Mouse (Mus musculus): ENCODE measurements around the gene Crlf1. TPM values are rescaled to one million over a fixed set of nuclear protein-coding genes. Genes with fewer than 3 reads are reported as not detected.

The Crlf1 gene
- polyA plus RNA-seq, 1 experiment from 2014 or later: 3.8 TPM

DNA sequence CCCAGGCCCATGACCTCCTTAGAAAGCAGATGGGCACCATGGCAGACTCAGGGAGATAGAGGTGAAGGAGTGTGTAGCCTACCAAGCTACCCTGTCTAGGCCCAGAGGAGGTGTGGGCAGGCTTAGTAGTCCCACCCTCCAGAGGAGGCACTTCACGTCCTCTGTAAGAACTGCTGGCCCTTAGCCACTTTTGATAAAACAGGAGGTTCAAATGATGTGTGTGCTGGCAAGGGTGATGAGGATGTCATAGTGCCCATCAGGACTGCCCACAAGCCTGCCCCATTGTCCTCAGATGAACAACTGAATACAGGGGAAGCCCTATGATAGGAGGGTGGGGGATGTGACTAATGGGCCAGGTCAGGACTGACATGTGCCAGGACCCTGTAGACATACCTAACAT, 59.9 kb downstream of the Crlf1 start:
- WGBS: 46% methylated on average over 1 of the region's 1 CpGs
- H3K9me3 ChIP-seq (ENCODE audit: control insufficient read depth, low read length): no peaks in the 10 kb centered on the region
- no peaks in the 10 kb centered on the region for H3K27me3 ChIP-seq (replicated peaks; ENCODE audit: control insufficient read depth, insufficient read depth, low read length)
- no peak overlapping the region for H3K9ac ChIP-seq (ENCODE audit: low read depth, low read length)
- no peak overlapping the region for H3K4me3 ChIP-seq (ENCODE audit: low read depth, low read length)
- no peak for ATAC-seq (replicated peaks; ENCODE audit: low FRiP score)
- DNase-seq (ENCODE audit: low spot score): no peak
- H3K4me2 ChIP-seq: no peak overlapping the region
- H3K27ac ChIP-seq (ENCODE audit: low read depth, low read length): no peak overlapping the region
- no peaks in the 10 kb centered on the region for H3K36me3 ChIP-seq (ENCODE audit: control insufficient read depth, insufficient read depth, low read length)
- H3K4me1 ChIP-seq (replicated peaks; ENCODE audit: control insufficient read depth, insufficient read depth, low read length): peaks cover 47% of the 10 kb centered on the region

Other genes starting within 250 kb of the Crlf1 start
- 33.9 and 37.9 TPM in 2 replicates for gene Homer3, start 210.3 kb upstream of the Crlf1 start, polyA plus RNA-seq (2014; fragmentation: Nextera tagmentation; extraction: Ambion mirVana)
- gene Ddx49, start 190.7 kb upstream of the Crlf1 start, polyA plus RNA-seq (2014; fragmentation: Nextera tagmentation; extraction: Ambion mirVana): 56.5 and 59.1 TPM in 2 replicates
- 281 and 298 TPM in 2 replicates for gene Cope, start 190.6 kb upstream of the Crlf1 start, polyA plus RNA-seq (2014; fragmentation: Nextera tagmentation; extraction: Ambion mirVana)
- gene Cers1, start 177.4 kb upstream of the Crlf1 start, polyA plus RNA-seq (2014; fragmentation: Nextera tagmentation; extraction: Ambion mirVana): 1.1 and 1.2 TPM in 2 replicates
- 1.6 and 2.6 TPM in 2 replicates for gene Gdf1, start 163.3 kb upstream of the Crlf1 start, polyA plus RNA-seq (2014; fragmentation: Nextera tagmentation; extraction: Ambion mirVana)
- 21.1 and 23.7 TPM in 2 replicates for gene Upf1, start 139.9 kb upstream of the Crlf1 start, polyA plus RNA-seq (2014; fragmentation: Nextera tagmentation; extraction: Ambion mirVana)
- 0.43 and 0.48 TPM in 2 replicates for gene Comp, start 119.6 kb upstream of the Crlf1 start, polyA plus RNA-seq (2014; fragmentation: Nextera tagmentation; extraction: Ambion mirVana)
- 11.3 and 13.1 TPM in 2 replicates for gene Crtc1, start 53.6 kb upstream of the Crlf1 start, polyA plus RNA-seq (2014; fragmentation: Nextera tagmentation; extraction: Ambion mirVana)
- 13.0 and 16.8 TPM in 2 replicates for gene Klhl26, start 16.2 kb upstream of the Crlf1 start, polyA plus RNA-seq (2014; fragmentation: Nextera tagmentation; extraction: Ambion mirVana)
- 0.87 and 1.1 TPM in 2 replicates for gene Tmem59l, start 5.8 kb upstream of the Crlf1 start, polyA plus RNA-seq (2014; fragmentation: Nextera tagmentation; extraction: Ambion mirVana)
- 113 and 120 TPM in 2 replicates for gene Rex1bd, start 13.6 kb downstream of the Crlf1 start, polyA plus RNA-seq (2014; fragmentation: Nextera tagmentation; extraction: Ambion mirVana)
- gene Uba52, start 17.6 kb downstream of the Crlf1 start, polyA plus RNA-seq (2014; fragmentation: Nextera tagmentation; extraction: Ambion mirVana): 1,024 and 1,077 TPM in 2 replicates
- 261 and 285 TPM in 2 replicates for gene Fkbp8, start 34.6 kb downstream of the Crlf1 start, polyA plus RNA-seq (2014; fragmentation: Nextera tagmentation; extraction: Ambion mirVana)
- 68.8 and 75.2 TPM in 2 replicates for gene Kxd1, start 34.8 kb downstream of the Crlf1 start, polyA plus RNA-seq (2014; fragmentation: Nextera tagmentation; extraction: Ambion mirVana)
- gene Ell, start 46.3 kb downstream of the Crlf1 start, polyA plus RNA-seq (2014; fragmentation: Nextera tagmentation; extraction: Ambion mirVana): 20.3 and 20.7 TPM in 2 replicates
- 177 and 188 TPM in 2 replicates for gene Isyna1, start 101.2 kb downstream of the Crlf1 start, polyA plus RNA-seq (2014; fragmentation: Nextera tagmentation; extraction: Ambion mirVana)
- gene Ssbp4, start 115.7 kb downstream of the Crlf1 start, polyA plus RNA-seq (2014; fragmentation: Nextera tagmentation; extraction: Ambion mirVana): 144 and 173 TPM in 2 replicates
- gene Lrrc25, start 123.0 kb downstream of the Crlf1 start, polyA plus RNA-seq (2014; fragmentation: Nextera tagmentation; extraction: Ambion mirVana): 4.5 and 5.3 TPM in 2 replicates
- gene Gdf15, start 139.3 kb downstream of the Crlf1 start, polyA plus RNA-seq (2014; fragmentation: Nextera tagmentation; extraction: Ambion mirVana): 4.2 and 4.9 TPM in 2 replicates
- 33.7 and 34.6 TPM in 2 replicates for gene Pgpep1, start 167.2 kb downstream of the Crlf1 start, polyA plus RNA-seq (2014; fragmentation: Nextera tagmentation; extraction: Ambion mirVana)
- 342 and 357 TPM in 2 replicates for gene Lsm4, start 180.1 kb downstream of the Crlf1 start, polyA plus RNA-seq (2014; fragmentation: Nextera tagmentation; extraction: Ambion mirVana)
- 43.0 and 47.2 TPM in 2 replicates for gene Jund, start 205.8 kb downstream of the Crlf1 start, polyA plus RNA-seq (2014; fragmentation: Nextera tagmentation; extraction: Ambion mirVana)
- gene Iqcn, start 210.3 kb downstream of the Crlf1 start, polyA plus RNA-seq (2014; fragmentation: Nextera tagmentation; extraction: Ambion mirVana): not detected in 2 replicates
- 0.15 TPM in 1 of 2 replicates, not detected in the other for gene Gm3336, start 225.4 kb downstream of the Crlf1 start, polyA plus RNA-seq (2014; fragmentation: Nextera tagmentation; extraction: Ambion mirVana)
- 0.83 and 1.3 TPM in 2 replicates for gene Pde4c, start 230.6 kb downstream of the Crlf1 start, polyA plus RNA-seq (2014; fragmentation: Nextera tagmentation; extraction: Ambion mirVana)